Mouse (Mus musculus) embryo, embryonic 11.5 days (tissue): ENCODE results near the gene Olfr1463.

Experiments used
- DNase-seq: peaks from one replicate; pipeline ENCODE4 v3.0.0-alpha.2; 2012; ENCODE audit warnings: low read depth, low spot score

Gene Olfr1463

GRCm38 (mm10) chr19:13231028-13231427 lies at the start of gene Olfr1463:
Gene Olfr1463 (plus strand): TSS chr19:13231328.
- no peak for DNase-seq

GRCm38 (mm10) chr19:13185434-13185833 lies 45.7 kb upstream of the Olfr1463 start, which contains the start of gene Olfr1462:
Gene Olfr1462 (plus strand): TSS chr19:13185734.
- DNase-seq: no peak

- no peak for DNase-seq
These were observed 9.5 kb upstream of the Olfr1463 start for GRCm38 (mm10) chr19:13221666-13222065.
